ENCODE assay signal across 9 mouse cellular contexts in genomic region chr11:90142393-90142792, GRCm38 (mm10). TPM values are rescaled to one million over a fixed set of nuclear protein-coding genes. Genes with fewer than 3 reads are reported as not detected.
DNase-seq lines count a peak whose midpoint lies in the region; ATAC-seq and TF ChIP-seq lines count a peak whose summit lies in the region.
"Had no signal": no experiment of that assay in that cellular context is flagged by ENCODE, and none has a peak within 500 bp of the region (broad histone marks: within the 10 kb centered on the region; RNA-seq: fewer than 3 reads in every experiment).

No protein-coding gene starts in this region.

- no peaks in the 10 kb centered on the region for H3K9me3 ChIP-seq in midbrain, embryonic 16.5 days (replicated peaks; ENCODE audit: control insufficient read depth, low read length, poor library complexity, severe bottlenecking)
- H3K9me3 ChIP-seq in midbrain, embryonic 10.5 days (replicated peaks) = no peaks in the 10 kb centered on the region
- H3K9me3 ChIP-seq in heart, embryonic 16.5 days (replicated peaks; ENCODE audit: control insufficient read depth, low read length) = no peaks in the 10 kb centered on the region
- H3K9me3 ChIP-seq in lung, postnatal 0 days (ENCODE audit: low read length) = no peaks in the 10 kb centered on the region
- H3K9me3 ChIP-seq in kidney, embryonic 15.5 days (replicated peaks) = no peaks in the 10 kb centered on the region

- no peak for TF ChIP-seq EP300 in lung, postnatal 0 days (IDR thresholded peaks at IDR 0.05)

- DNase-seq in midbrain, embryonic 10.5 days (ENCODE audit: low spot score) = no peak
- DNase-seq in cerebellum, postnatal 36 days = peak; percentile 8 to 10
- DNase-seq in lung, postnatal 0 days (ENCODE audit: low spot score) = peak; percentile 89
- no peak for DNase-seq in thymus, postnatal 10 days (ENCODE audit: low spot score in 2 of 2)

- no peak for ATAC-seq in midbrain, embryonic 16.5 days
- ATAC-seq in heart, embryonic 16.5 days (replicated peaks; ENCODE audit: extremely low read depth, insufficient read depth, low FRiP score) = peak; percentile 52; the same call in 1 of the 2 replicates
- peak; percentile 85 for ATAC-seq in lung, postnatal 0 days
- no peak for ATAC-seq in kidney, embryonic 15.5 days (replicated peaks; ENCODE audit: low FRiP score)
- no peak for ATAC-seq in monocyte, adult 5-6 weeks (replicated peaks; ENCODE audit: insufficient number of reproducible peaks, low FRiP score, low TSS enrichment, poor library complexity, severe bottlenecking)

- H3K4me3 ChIP-seq in midbrain, embryonic 16.5 days (ENCODE audit: low read depth, low read length) = no peak overlapping the region
- H3K4me3 ChIP-seq in midbrain, embryonic 10.5 days = no peak overlapping the region
- no peak overlapping the region for H3K4me3 ChIP-seq in heart, embryonic 16.5 days (ENCODE audit: low read length)
- H3K4me3 ChIP-seq in lung, postnatal 0 days (ENCODE audit: low read depth, low read length) = no peak overlapping the region
- no peak overlapping the region for H3K4me3 ChIP-seq in kidney, embryonic 15.5 days (replicated peaks)
- H3K4me3 ChIP-seq: myocyte had no signal

- no peak overlapping the region for H3K4me2 ChIP-seq in midbrain, embryonic 16.5 days (ENCODE audit: low read length)
- no peak overlapping the region for H3K4me2 ChIP-seq in heart, embryonic 16.5 days (ENCODE audit: low read depth, low read length)
- no peak overlapping the region; the same call in 1 of the 2 replicates for H3K4me2 ChIP-seq in lung, postnatal 0 days (replicated peaks; ENCODE audit: low read depth, low read length)
- H3K4me2 ChIP-seq in kidney, embryonic 15.5 days = no peak overlapping the region

- no peaks in the 10 kb centered on the region for H3K27me3 ChIP-seq in midbrain, embryonic 16.5 days (ENCODE audit: control insufficient read depth, insufficient read depth, low read depth, low read length)
- no peaks in the 10 kb centered on the region for H3K27me3 ChIP-seq in midbrain, embryonic 10.5 days (ENCODE audit: low read depth, poor library complexity, severe bottlenecking)
- H3K27me3 ChIP-seq in heart, embryonic 16.5 days (ENCODE audit: control insufficient read depth, insufficient read depth, low read length) = no peaks in the 10 kb centered on the region
- no peaks in the 10 kb centered on the region for H3K27me3 ChIP-seq in lung, postnatal 0 days (replicated peaks; ENCODE audit: insufficient read depth, low read length)
- H3K27me3 ChIP-seq in kidney, embryonic 15.5 days = no peaks in the 10 kb centered on the region

- WGBS in midbrain, embryonic 16.5 days = 36% methylated on average over 4 of the region's 4 CpGs
- WGBS in midbrain, embryonic 10.5 days = 60% methylated on average over 4 of the region's 4 CpGs
- WGBS in heart, embryonic 16.5 days = 51% methylated on average over 4 of the region's 4 CpGs
- WGBS in lung, postnatal 0 days = 29% methylated on average over 4 of the region's 4 CpGs
- 54% methylated on average over 4 of the region's 4 CpGs for WGBS in kidney, embryonic 15.5 days

- H3K9ac ChIP-seq in midbrain, embryonic 16.5 days (ENCODE audit: low read depth, low read length) = no peak overlapping the region
- no peak overlapping the region for H3K9ac ChIP-seq in heart, embryonic 16.5 days (ENCODE audit: low read length)
- no peak overlapping the region for H3K9ac ChIP-seq in lung, postnatal 0 days (replicated peaks; ENCODE audit: low read depth)
- no peak overlapping the region for H3K9ac ChIP-seq in kidney, embryonic 15.5 days

- H3K4me1 ChIP-seq in midbrain, embryonic 16.5 days (ENCODE audit: control insufficient read depth, insufficient read depth, low read length) = no peaks in the 10 kb centered on the region
- 0 out of 2 replicates have a peak, but pooled peaks cover 1% of the 10 kb centered on the region for H3K4me1 ChIP-seq in midbrain, embryonic 10.5 days
- peaks cover 6% of the 10 kb centered on the region; the same call in 1 of the 2 replicates for H3K4me1 ChIP-seq in heart, embryonic 16.5 days (ENCODE audit: control insufficient read depth, insufficient read depth, low read length)
- no peaks in the 10 kb centered on the region for H3K4me1 ChIP-seq in lung, postnatal 0 days (ENCODE audit: insufficient read depth, low read depth, low read length)
- H3K4me1 ChIP-seq in kidney, embryonic 15.5 days = 0 out of 2 replicates have a peak, but pooled peaks cover 2% of the 10 kb centered on the region

- 0 out of 2 replicates have a peak overlapping the region, but pooled peaks have one; percentile 8 for H3K27ac ChIP-seq in midbrain, embryonic 16.5 days (ENCODE audit: low read length)
- H3K27ac ChIP-seq in midbrain, embryonic 10.5 days (replicated peaks) = no peak overlapping the region
- no peak overlapping the region; the same call in 1 of the 2 replicates for H3K27ac ChIP-seq in heart, embryonic 16.5 days (ENCODE audit: low read length)
- no peak overlapping the region for H3K27ac ChIP-seq in lung, postnatal 0 days (ENCODE audit: low read length)
- H3K27ac ChIP-seq in kidney, embryonic 15.5 days = no peak overlapping the region

- TF ChIP-seq CTCF in lung, postnatal 0 days (IDR thresholded peaks at IDR 0.05) = no peak

- H3K36me3 ChIP-seq in midbrain, embryonic 16.5 days (ENCODE audit: control insufficient read depth, insufficient read depth, low read length) = no peaks in the 10 kb centered on the region
- H3K36me3 ChIP-seq in midbrain, embryonic 10.5 days = no peaks in the 10 kb centered on the region
- H3K36me3 ChIP-seq in heart, embryonic 16.5 days (ENCODE audit: control insufficient read depth, insufficient read depth) = no peaks in the 10 kb centered on the region
- no peaks in the 10 kb centered on the region for H3K36me3 ChIP-seq in lung, postnatal 0 days (ENCODE audit: insufficient read depth, low read length)
- H3K36me3 ChIP-seq in kidney, embryonic 15.5 days = no peaks in the 10 kb centered on the region

RNA-seq across cellular contexts. Expression of gene Gm45716, which starts 45.1 kb away (rescaled TPM):
- 23.2 and 23.3 TPM in 2 replicates for polyA plus RNA-seq in midbrain, embryonic 16.5 days (2015; fragmentation: Nextera tagmentation; extraction: Ambion mirVana)
- polyA plus RNA-seq in midbrain, embryonic 10.5 days (2016; fragmentation: Nextera tagmentation; extraction: Ambion mirVana) = 15.4 TPM in 2 replicates
- 53.0 TPM in 2 replicates for polyA plus RNA-seq in heart, embryonic 16.5 days (2015; fragmentation: Nextera tagmentation; extraction: Ambion mirVana)
- 11.8 and 11.9 TPM in 2 replicates for polyA plus RNA-seq in lung, postnatal 0 days (2015; fragmentation: Nextera tagmentation; extraction: Ambion mirVana)
- polyA plus RNA-seq in kidney, embryonic 15.5 days (2015; fragmentation: Nextera tagmentation; extraction: Ambion mirVana) = 8.1 and 9.8 TPM in 2 replicates
- 25.2 to 33.2 TPM (median 32.0 TPM) in 3 replicates for total RNA-seq in monocyte, adult 5-6 weeks (2017)

Comparison
In these comparisons a context has a peak if more than half of its experiments do, and no peak if none do; other contexts are left out.
1. ATAC-seq: peak in heart, embryonic 16.5 days (single experiment) and lung, postnatal 0 days (single experiment); none in midbrain, embryonic 16.5 days (single experiment), kidney, embryonic 15.5 days (single experiment) and monocyte, adult 5-6 weeks (single experiment).
2. DNase-seq: peak in cerebellum, postnatal 36 days (2 of 2) and lung, postnatal 0 days (single experiment); none in midbrain, embryonic 10.5 days (single experiment) and thymus, postnatal 10 days (0 of 2).